Mouse (Mus musculus): Measurements from ENCODE around the gene Scpep1.

Gene Scpep1

GRCm38 (mm10) chr11:88973776-88974701 lies 18.8 kb upstream of the Scpep1 start:
- peak; percentile 84 for DNase-seq (ENCODE audit: low read depth)

GRCm38 (mm10) chr11:88970202-88970732 lies 15.0 kb upstream of the Scpep1 start, which contains the start of gene Coil:
Coil (plus strand) TSS chr11:88970252.
- DNase-seq (ENCODE audit: low read depth): no peak

GRCm38 (mm10) chr11:88966881-88967361 lies 11.7 kb upstream of the Scpep1 start, which contains the start of gene Elobl:
Elobl (minus strand) TSS chr11:88966931.
- DNase-seq (ENCODE audit: low read depth): no peak

- no peak for DNase-seq (ENCODE audit: low read depth)
These were observed 3.6 kb upstream of the Scpep1 start for GRCm38 (mm10) chr11:88958851-88959250.

GRCm38 (mm10) chr11:88954803-88955202 lies 462 bp downstream of the Scpep1 start:
- no peak for DNase-seq (ENCODE audit: low read depth)

GRCm38 (mm10) chr11:88953582-88953981 lies 1.7 kb downstream of the Scpep1 start:
- DNase-seq (ENCODE audit: low read depth): peak; percentile 53

- DNase-seq (ENCODE audit: low read depth): no peak
These were observed 3.1 kb downstream of the Scpep1 start for GRCm38 (mm10) chr11:88952117-88952516.

GRCm38 (mm10) chr11:88951576-88951975 lies 3.7 kb downstream of the Scpep1 start:
- DNase-seq (ENCODE audit: low read depth): no peak

GRCm38 (mm10) chr11:88950640-88951250 lies 4.5 kb downstream of the Scpep1 start:
- DNase-seq (ENCODE audit: low read depth): no peak

- no peak for DNase-seq (ENCODE audit: low read depth)
These were observed 5.2 kb downstream of the Scpep1 start for GRCm38 (mm10) chr11:88949802-88950639.

GRCm38 (mm10) chr11:88948896-88949295 lies 6.4 kb downstream of the Scpep1 start:
- no peak for DNase-seq (ENCODE audit: low read depth)

- no peak for DNase-seq (ENCODE audit: low read depth)
These were observed 9.2 kb downstream of the Scpep1 start for GRCm38 (mm10) chr11:88945971-88946585.

GRCm38 (mm10) chr11:88941489-88941888 lies 13.8 kb downstream of the Scpep1 start:
- no peak for DNase-seq (ENCODE audit: low read depth)

- DNase-seq (ENCODE audit: low read depth): no peak
These were observed 15.6 kb downstream of the Scpep1 start for GRCm38 (mm10) chr11:88939634-88940033.

- DNase-seq (ENCODE audit: low read depth): no peak
These were observed 16.5 kb downstream of the Scpep1 start for GRCm38 (mm10) chr11:88938770-88939169.

- DNase-seq (ENCODE audit: low read depth): no peak
These were observed 17.4 kb downstream of the Scpep1 start for GRCm38 (mm10) chr11:88937886-88938285.

GRCm38 (mm10) chr11:88934089-88935000 lies 20.9 kb downstream of the Scpep1 start:
- DNase-seq (ENCODE audit: low read depth): no peak

- no peak for DNase-seq (ENCODE audit: low read depth)
These were observed 22.2 kb downstream of the Scpep1 start for GRCm38 (mm10) chr11:88933030-88933429.

- no peak for DNase-seq (ENCODE audit: low read depth)
These were observed 23.4 kb downstream of the Scpep1 start for GRCm38 (mm10) chr11:88931692-88932530.

Data from c-Kit-positive CD71-positive TER-119-negative erythroid progenitor cells, embryonic 14.5 days (primary cell).